9 mouse cellular contexts compared by ENCODE assay signal in genomic region chr9:41326772-41327560, GRCm38 (mm10).
DNase-seq lines count a peak whose midpoint lies in the region; ATAC-seq and TF ChIP-seq lines count a peak whose summit lies in the region.
"Had no signal": no experiment of that assay in that cellular context is flagged by ENCODE, and none has a peak within 500 bp of the region (broad histone marks: within the 10 kb centered on the region; RNA-seq: fewer than 3 reads in every experiment).

No protein-coding gene starts in this region.

- peak overlapping the region; percentile 26 for H3K4me3 ChIP-seq in intestine, embryonic 14.5 days (ENCODE audit: low read depth, low read length)
- H3K4me3 ChIP-seq in intestine, postnatal 0 days (ENCODE audit: low read depth, low read length), result no peak overlapping the region
- H3K4me3 ChIP-seq in forebrain, embryonic 14.5 days (ENCODE audit: low read depth, low read length), result no peak overlapping the region
- H3K4me3 ChIP-seq in limb, embryonic 12.5 days (replicated peaks), result no peak overlapping the region
- H3K4me3 ChIP-seq: erythroblast, embryonic 14.5 days had no signal

- ATAC-seq in intestine, embryonic 14.5 days (replicated peaks; ENCODE audit: low FRiP score, low TSS enrichment, low read depth), result peak; percentile 76; the same call in 1 of the 2 replicates
- ATAC-seq in intestine, postnatal 0 days, result no peak
- peak; percentile 83 for ATAC-seq in forebrain, embryonic 14.5 days
- no peak for ATAC-seq in limb, embryonic 12.5 days (ENCODE audit: insufficient number of reproducible peaks, insufficient read depth, low FRiP score, low TSS enrichment, low read depth)

- H3K36me3 ChIP-seq in intestine, embryonic 14.5 days (ENCODE audit: control insufficient read depth, insufficient read depth, low read length), result no peaks in the 10 kb centered on the region
- no peaks in the 10 kb centered on the region for H3K36me3 ChIP-seq in intestine, postnatal 0 days (ENCODE audit: control insufficient read depth, insufficient read depth)
- no peaks in the 10 kb centered on the region for H3K36me3 ChIP-seq in forebrain, embryonic 14.5 days (ENCODE audit: control insufficient read depth, insufficient read depth, low read length)
- no peaks in the 10 kb centered on the region for H3K36me3 ChIP-seq in limb, embryonic 12.5 days

- intact Hi-C loops in heart, postnatal 36 days (cut with DNase I), result loop anchor here (2.0 to 5.0 kb wide), 5 partner anchors 50 to 625 kb away; no protein-coding TSS in a partner anchor

- H3K4me1 ChIP-seq in intestine, embryonic 14.5 days (replicated peaks; ENCODE audit: control insufficient read depth, insufficient read depth, low read length), result peaks cover 9% of the 10 kb centered on the region; the same call in 1 of the 2 replicates
- no peaks in the 10 kb centered on the region for H3K4me1 ChIP-seq in intestine, postnatal 0 days (replicated peaks; ENCODE audit: control insufficient read depth, insufficient read depth, low read length)
- H3K4me1 ChIP-seq in forebrain, embryonic 14.5 days (ENCODE audit: control insufficient read depth, insufficient read depth, low read length), result peaks cover 12% of the 10 kb centered on the region
- peaks cover 31% of the 10 kb centered on the region for H3K4me1 ChIP-seq in limb, embryonic 12.5 days (replicated peaks)

- no peaks in the 10 kb centered on the region for H3K27me3 ChIP-seq in intestine, embryonic 14.5 days (replicated peaks; ENCODE audit: control insufficient read depth, insufficient read depth, low read length)
- H3K27me3 ChIP-seq in intestine, postnatal 0 days (replicated peaks; ENCODE audit: control insufficient read depth, insufficient read depth, low read length), result no peaks in the 10 kb centered on the region
- H3K27me3 ChIP-seq in forebrain, embryonic 14.5 days (replicated peaks; ENCODE audit: control insufficient read depth, insufficient read depth, low read length), result no peaks in the 10 kb centered on the region
- H3K27me3 ChIP-seq in limb, embryonic 12.5 days, result no peaks in the 10 kb centered on the region

- peak overlapping the region; percentile 51 for H3K27ac ChIP-seq in intestine, embryonic 14.5 days (ENCODE audit: low read depth)
- no peak overlapping the region for H3K27ac ChIP-seq in intestine, postnatal 0 days (ENCODE audit: low read depth, low read length)
- peak overlapping the region; percentile 68 for H3K27ac ChIP-seq in forebrain, embryonic 14.5 days (ENCODE audit: low read depth, low read length)
- peak overlapping the region; percentile 50 for H3K27ac ChIP-seq in limb, embryonic 12.5 days

- peak overlapping the region; percentile 47 for H3K4me2 ChIP-seq in intestine, embryonic 14.5 days (ENCODE audit: low read length)
- H3K4me2 ChIP-seq in intestine, postnatal 0 days (replicated peaks; ENCODE audit: low read depth), result no peak overlapping the region
- H3K4me2 ChIP-seq in forebrain, embryonic 14.5 days (ENCODE audit: low read length), result peak overlapping the region; percentile 31; the same call in 1 of the 2 replicates
- peak overlapping the region; percentile 23 for H3K4me2 ChIP-seq in limb, embryonic 12.5 days

- TF ChIP-seq CTCF in intestine, postnatal 0 days (IDR thresholded peaks at IDR 0.05; ENCODE audit: low read depth), result no peak

- peak; percentile 67 for DNase-seq in intestine, embryonic 14.5 days (ENCODE audit: low spot score)
- DNase-seq in forebrain, embryonic 14.5 days (ENCODE audit: low spot score), result peak; percentile 88
- peak; percentile 46 to 56 for DNase-seq in heart, postnatal 36 days
- DNase-seq in neural tube, embryonic 10.5 days (ENCODE audit: extremely low spot score, low spot score), result peak; percentile 70
- DNase-seq in B cell, adult 2 months, result no peak
- DNase-seq in layer of hippocampus, adult 11-12 months (ENCODE audit: low spot score), result no peak

- peak overlapping the region; percentile 29; the same call in 1 of the 2 replicates for H3K9ac ChIP-seq in intestine, embryonic 14.5 days (ENCODE audit: low read length)
- no peak overlapping the region for H3K9ac ChIP-seq in intestine, postnatal 0 days (ENCODE audit: low read depth, low read length)
- H3K9ac ChIP-seq in forebrain, embryonic 14.5 days (ENCODE audit: low read length), result no peak overlapping the region
- no peak overlapping the region for H3K9ac ChIP-seq in limb, embryonic 12.5 days (replicated peaks)

- WGBS in intestine, embryonic 14.5 days, result 24% methylated on average over 10 of the region's 10 CpGs
- WGBS in intestine, postnatal 0 days, result 33% methylated on average over 10 of the region's 10 CpGs
- 12% methylated on average over 10 of the region's 10 CpGs for WGBS in forebrain, embryonic 14.5 days
- WGBS in limb, embryonic 12.5 days, result 20% methylated on average over 10 of the region's 10 CpGs

- no peaks in the 10 kb centered on the region for H3K9me3 ChIP-seq in intestine, embryonic 14.5 days (ENCODE audit: control insufficient read depth, low read length)
- H3K9me3 ChIP-seq in intestine, postnatal 0 days (ENCODE audit: control insufficient read depth), result no peaks in the 10 kb centered on the region
- no peaks in the 10 kb centered on the region for H3K9me3 ChIP-seq in forebrain, embryonic 14.5 days (replicated peaks; ENCODE audit: control insufficient read depth, low read length)
- H3K9me3 ChIP-seq in limb, embryonic 12.5 days, result no peaks in the 10 kb centered on the region

Comparison
In these comparisons a context has a peak if more than half of its experiments do, and no peak if none do; other contexts are left out.
1. ATAC-seq: peak in intestine, embryonic 14.5 days (single experiment) and forebrain, embryonic 14.5 days (single experiment); none in intestine, postnatal 0 days (single experiment) and limb, embryonic 12.5 days (single experiment).
2. DNase-seq: peak in intestine, embryonic 14.5 days (single experiment), forebrain, embryonic 14.5 days (single experiment), heart, postnatal 36 days (2 of 2) and neural tube, embryonic 10.5 days (single experiment); none in B cell, adult 2 months (0 of 2) and layer of hippocampus, adult 11-12 months (single experiment).